Mouse (Mus musculus): ENCODE measurements around the gene Slc9a8. TPM values are rescaled to one million over a fixed set of nuclear protein-coding genes. Genes with fewer than 3 reads are reported as not detected.

The Slc9a8 gene
- polyA plus RNA-seq, 1 experiment from 2014 or later: 21.6 TPM

- 76% methylated on average over 5 of the region's 5 CpGs for WGBS (ENCODE audit: insufficient replicate concordance)
- Histone ChIP-seq H3K9ac (ENCODE audit: low read depth, low read length) (no peak overlapping the region), H3K27ac (ENCODE audit: low read depth, low read length) (peak overlapping the region; percentile 70), H3K4me1 (ENCODE audit: control insufficient read depth, insufficient read depth, low read length) (peaks cover 18% of the 10 kb centered on the region), H3K4me2 (no peak overlapping the region), H3K36me3 (ENCODE audit: control insufficient read depth, insufficient read depth, low read length) (peaks cover 11% of the 10 kb centered on the region), H3K9me3 (replicated peaks; ENCODE audit: control insufficient read depth, low read length) (no peaks in the 10 kb centered on the region), H3K27me3 (ENCODE audit: control insufficient read depth, insufficient read depth, low read length) (no peaks in the 10 kb centered on the region), H3K4me3 (ENCODE audit: low read depth, low read length) (no peak overlapping the region)
- no peak for ATAC-seq (replicated peaks; ENCODE audit: insufficient number of reproducible peaks, low FRiP score, low TSS enrichment)
Measured at GRCm38 (mm10) chr2:167475596-167475995, 54.1 kb downstream of the Slc9a8 start.

GRCm38 (mm10) chr2:167476200-167476688, 54.7 kb downstream of the Slc9a8 start:
- Histone ChIP-seq H3K36me3 (ENCODE audit: control insufficient read depth, insufficient read depth, low read length) (peaks cover 14% of the 10 kb centered on the region), H3K9me3 (replicated peaks; ENCODE audit: control insufficient read depth, low read length) (no peaks in the 10 kb centered on the region), H3K4me1 (ENCODE audit: control insufficient read depth, insufficient read depth, low read length) (peaks cover 18% of the 10 kb centered on the region), H3K4me2 (peak overlapping the region; percentile 17; the same call in 1 of the 2 replicates), H3K9ac (ENCODE audit: low read depth, low read length) (no peak overlapping the region), H3K27ac (ENCODE audit: low read depth, low read length) (peak overlapping the region; percentile 70), H3K27me3 (ENCODE audit: control insufficient read depth, insufficient read depth, low read length) (no peaks in the 10 kb centered on the region), H3K4me3 (ENCODE audit: low read depth, low read length) (no peak overlapping the region)
- peak; percentile 53; the same call in 1 of the 2 replicates for ATAC-seq (replicated peaks; ENCODE audit: insufficient number of reproducible peaks, low FRiP score, low TSS enrichment)
- WGBS (ENCODE audit: insufficient replicate concordance): 20% methylated on average over 7 of the region's 7 CpGs

- Histone ChIP-seq H3K36me3 (ENCODE audit: control insufficient read depth, insufficient read depth, low read length) (peaks cover 9% of the 10 kb centered on the region), H3K4me2 (peak overlapping the region; percentile 17; the same call in 1 of the 2 replicates), H3K9ac (ENCODE audit: low read depth, low read length) (no peak overlapping the region), H3K4me1 (ENCODE audit: control insufficient read depth, insufficient read depth, low read length) (peaks cover 18% of the 10 kb centered on the region), H3K27ac (ENCODE audit: low read depth, low read length) (0 out of 2 replicates have a peak overlapping the region, but pooled peaks have one; percentile 70), H3K4me3 (ENCODE audit: low read depth, low read length) (no peak overlapping the region), H3K9me3 (replicated peaks; ENCODE audit: control insufficient read depth, low read length) (no peaks in the 10 kb centered on the region), H3K27me3 (ENCODE audit: control insufficient read depth, insufficient read depth, low read length) (no peaks in the 10 kb centered on the region)
- peak; percentile 16; the same call in 1 of the 2 replicates for ATAC-seq (replicated peaks; ENCODE audit: insufficient number of reproducible peaks, low FRiP score, low TSS enrichment)
- WGBS (ENCODE audit: insufficient replicate concordance): 76% methylated on average over 4 of the region's 4 CpGs
Measured at GRCm38 (mm10) chr2:167476762-167477161, 55.2 kb downstream of the Slc9a8 start.

- Histone ChIP-seq H3K4me1 (ENCODE audit: control insufficient read depth, insufficient read depth, low read length) (peaks cover 18% of the 10 kb centered on the region), H3K27me3 (ENCODE audit: control insufficient read depth, insufficient read depth, low read length) (no peaks in the 10 kb centered on the region), H3K27ac (ENCODE audit: low read depth, low read length) (no peak overlapping the region), H3K4me3 (ENCODE audit: low read depth, low read length) (no peak overlapping the region), H3K9ac (ENCODE audit: low read depth, low read length) (no peak overlapping the region), H3K9me3 (replicated peaks; ENCODE audit: control insufficient read depth, low read length) (no peaks in the 10 kb centered on the region), H3K36me3 (ENCODE audit: control insufficient read depth, insufficient read depth, low read length) (peaks cover 8% of the 10 kb centered on the region; the same call in 1 of the 2 replicates), H3K4me2 (no peak overlapping the region)
- ATAC-seq (replicated peaks; ENCODE audit: insufficient number of reproducible peaks, low FRiP score, low TSS enrichment): no peak
- 42% methylated on average over 2 of the region's 2 CpGs for WGBS (ENCODE audit: insufficient replicate concordance)
Measured at GRCm38 (mm10) chr2:167478128-167478527, 56.6 kb downstream of the Slc9a8 start.

DNA sequence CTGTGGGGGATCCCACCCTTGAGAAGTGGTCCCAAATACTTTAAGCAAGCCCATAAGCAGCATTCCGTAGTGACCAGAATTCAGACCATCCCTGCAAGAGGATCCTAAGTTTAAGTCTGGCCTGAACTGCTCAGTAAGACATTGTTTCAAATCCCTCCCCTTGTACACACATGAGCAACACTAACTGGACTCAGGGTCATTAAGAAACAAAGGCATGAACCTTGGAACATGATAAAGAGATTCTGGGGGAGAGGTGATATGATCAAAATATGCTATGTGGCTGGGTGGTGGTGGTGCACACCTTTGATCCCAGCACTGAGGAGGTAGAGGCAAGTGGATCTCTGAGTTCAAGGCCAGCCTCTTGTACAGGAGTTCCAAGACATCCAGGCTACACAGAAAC, 58.0 kb downstream of the Slc9a8 start:
- peaks cover 18% of the 10 kb centered on the region for H3K4me1 ChIP-seq (ENCODE audit: control insufficient read depth, insufficient read depth, low read length)
- no peaks in the 10 kb centered on the region for H3K27me3 ChIP-seq (ENCODE audit: control insufficient read depth, insufficient read depth, low read length)
- no peak overlapping the region for H3K4me2 ChIP-seq
- H3K9me3 ChIP-seq (replicated peaks; ENCODE audit: control insufficient read depth, low read length): no peaks in the 10 kb centered on the region
- no peak for ATAC-seq (replicated peaks; ENCODE audit: insufficient number of reproducible peaks, low FRiP score, low TSS enrichment)
- no peak overlapping the region for H3K9ac ChIP-seq (ENCODE audit: low read depth, low read length)
- H3K27ac ChIP-seq (ENCODE audit: low read depth, low read length): no peak overlapping the region
- H3K4me3 ChIP-seq (ENCODE audit: low read depth, low read length): no peak overlapping the region
- WGBS (ENCODE audit: insufficient replicate concordance): 97% methylated on average over 1 of the region's 1 CpGs
- H3K36me3 ChIP-seq (ENCODE audit: control insufficient read depth, insufficient read depth, low read length): peaks cover 15% of the 10 kb centered on the region

- H3K27me3 ChIP-seq (ENCODE audit: control insufficient read depth, insufficient read depth, low read length): no peaks in the 10 kb centered on the region
- WGBS (ENCODE audit: insufficient replicate concordance): 91% methylated on average over 4 of the region's 4 CpGs
- ATAC-seq (replicated peaks; ENCODE audit: insufficient number of reproducible peaks, low FRiP score, low TSS enrichment): no peak
- H3K36me3 ChIP-seq (ENCODE audit: control insufficient read depth, insufficient read depth, low read length): peaks cover 18% of the 10 kb centered on the region
- H3K9me3 ChIP-seq (replicated peaks; ENCODE audit: control insufficient read depth, low read length): no peaks in the 10 kb centered on the region
- no peak overlapping the region for H3K27ac ChIP-seq (ENCODE audit: low read depth, low read length)
- H3K4me1 ChIP-seq (ENCODE audit: control insufficient read depth, insufficient read depth, low read length): no peaks in the 10 kb centered on the region
- no peak overlapping the region for H3K9ac ChIP-seq (ENCODE audit: low read depth, low read length)
- H3K4me2 ChIP-seq: no peak overlapping the region
- no peak overlapping the region for H3K4me3 ChIP-seq (ENCODE audit: low read depth, low read length)
Measured at GRCm38 (mm10) chr2:167482681-167483080, 61.2 kb downstream of the Slc9a8 start.

DNA sequence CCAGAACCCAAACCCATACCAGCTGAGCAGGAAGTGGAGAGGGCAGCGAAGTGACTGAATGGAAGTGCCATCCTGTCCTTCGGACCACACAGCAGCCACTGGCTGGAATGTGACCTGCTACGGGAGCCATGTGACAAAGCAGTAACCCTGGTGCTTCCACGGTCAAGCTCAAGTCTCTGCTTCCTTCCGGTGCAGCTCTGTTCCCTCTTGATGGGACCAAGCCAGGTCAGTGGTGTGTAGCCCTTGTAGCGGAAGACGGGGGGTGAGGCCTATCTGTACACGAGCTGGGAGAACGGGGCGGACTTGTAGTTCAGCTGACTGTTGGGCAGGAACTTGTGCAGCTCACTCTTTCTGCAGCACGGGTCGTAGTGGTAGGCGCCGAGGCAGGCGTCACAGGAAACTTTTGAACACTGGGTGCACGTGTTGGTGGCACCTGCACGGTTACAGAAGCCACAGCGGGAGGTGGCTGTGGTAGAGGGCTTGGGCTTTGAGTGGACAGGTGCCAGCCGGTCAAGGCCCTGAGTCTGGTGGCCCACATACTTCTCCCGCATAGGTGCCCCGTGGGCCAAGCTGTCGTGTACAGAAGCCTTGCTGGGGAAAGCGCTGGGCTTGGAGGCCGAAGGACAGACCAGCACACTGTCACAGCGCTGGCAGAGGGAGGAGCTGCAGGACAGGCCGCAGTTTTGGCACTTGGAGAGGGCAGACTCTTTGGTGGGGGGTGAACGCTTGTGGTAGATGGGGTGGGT, 61.7 kb downstream of the Slc9a8 start:
- ATAC-seq (replicated peaks; ENCODE audit: insufficient number of reproducible peaks, low FRiP score, low TSS enrichment): no peak
- Histone ChIP-seq H3K4me3 (ENCODE audit: low read depth, low read length) (no peak overlapping the region), H3K4me1 (ENCODE audit: control insufficient read depth, insufficient read depth, low read length) (no peaks in the 10 kb centered on the region), H3K36me3 (ENCODE audit: control insufficient read depth, insufficient read depth, low read length) (peaks cover 18% of the 10 kb centered on the region), H3K27ac (ENCODE audit: low read depth, low read length) (no peak overlapping the region), H3K9me3 (replicated peaks; ENCODE audit: control insufficient read depth, low read length) (no peaks in the 10 kb centered on the region), H3K4me2 (no peak overlapping the region), H3K27me3 (ENCODE audit: control insufficient read depth, insufficient read depth, low read length) (no peaks in the 10 kb centered on the region), H3K9ac (ENCODE audit: low read depth, low read length) (no peak overlapping the region)
- WGBS (ENCODE audit: insufficient replicate concordance): 92% methylated on average over 27 of the region's 27 CpGs

DNA sequence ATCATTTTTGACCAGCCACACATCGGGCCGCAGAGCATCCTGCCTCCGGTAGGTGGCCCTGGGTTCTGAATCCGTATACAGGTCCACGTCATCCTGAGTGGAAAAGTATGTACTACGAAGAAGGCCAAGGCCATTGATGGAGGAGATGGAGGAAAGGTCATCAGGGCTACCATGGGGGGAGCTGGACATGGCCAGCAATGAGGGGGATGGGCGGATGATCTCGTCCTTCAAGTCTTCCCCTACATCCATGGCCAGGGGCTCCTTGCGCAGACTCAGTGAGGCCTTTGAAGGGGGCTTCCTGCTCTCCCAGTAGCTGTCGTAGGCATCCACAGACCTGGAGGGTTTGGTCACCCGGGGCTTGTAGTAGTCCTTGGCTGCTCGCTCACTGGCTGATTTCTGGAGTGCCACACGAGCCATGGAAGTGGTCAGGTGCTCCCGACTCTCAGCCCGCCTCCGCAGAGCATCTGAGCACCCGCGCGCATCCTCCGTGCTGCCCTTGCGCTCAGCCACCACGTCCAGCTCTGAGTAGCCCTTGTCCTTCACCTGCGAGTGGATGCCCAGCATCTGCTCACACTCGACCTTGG, 62.4 kb downstream of the Slc9a8 start:
- H3K27ac ChIP-seq (ENCODE audit: low read depth, low read length): no peak overlapping the region
- H3K27me3 ChIP-seq (ENCODE audit: control insufficient read depth, insufficient read depth, low read length): no peaks in the 10 kb centered on the region
- H3K9ac ChIP-seq (ENCODE audit: low read depth, low read length): no peak overlapping the region
- H3K4me2 ChIP-seq: no peak overlapping the region
- peaks cover 4% of the 10 kb centered on the region; the same call in 1 of the 2 replicates for H3K4me1 ChIP-seq (ENCODE audit: control insufficient read depth, insufficient read depth, low read length)
- 0 out of 2 replicates have a peak, but pooled peaks have one; percentile 10 for ATAC-seq (replicated peaks; ENCODE audit: insufficient number of reproducible peaks, low FRiP score, low TSS enrichment)
- no peaks in the 10 kb centered on the region for H3K9me3 ChIP-seq (replicated peaks; ENCODE audit: control insufficient read depth, low read length)
- 92% methylated on average over 24 of the region's 24 CpGs for WGBS (ENCODE audit: insufficient replicate concordance)
- no peak overlapping the region for H3K4me3 ChIP-seq (ENCODE audit: low read depth, low read length)
- H3K36me3 ChIP-seq (ENCODE audit: control insufficient read depth, insufficient read depth, low read length): peaks cover 18% of the 10 kb centered on the region
